Mouse (Mus musculus): Measurements from ENCODE around the gene Dscam.

Dscam gene

DNA sequence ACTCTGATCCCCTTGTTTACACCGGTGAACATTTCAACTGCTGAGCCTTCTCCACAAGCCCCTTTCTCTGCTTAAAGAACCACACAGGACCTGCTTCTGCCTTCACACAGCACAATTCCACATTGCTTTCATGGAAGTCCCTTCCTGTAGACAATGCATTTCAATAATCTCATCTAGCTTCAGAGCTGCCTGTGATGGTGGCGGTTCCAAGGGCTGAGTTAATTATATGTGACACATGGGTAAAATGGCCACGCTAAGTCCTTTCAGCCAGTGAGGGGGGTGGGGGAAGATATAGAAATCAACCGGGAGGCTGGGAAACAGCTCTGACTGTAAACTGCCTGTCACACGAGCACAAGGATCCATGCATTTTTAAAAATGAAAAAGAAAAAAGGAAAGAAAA is 152.2 kb downstream of the Dscam start:
- ATAC-seq (ENCODE audit: low TSS enrichment) = no peak

DNA sequence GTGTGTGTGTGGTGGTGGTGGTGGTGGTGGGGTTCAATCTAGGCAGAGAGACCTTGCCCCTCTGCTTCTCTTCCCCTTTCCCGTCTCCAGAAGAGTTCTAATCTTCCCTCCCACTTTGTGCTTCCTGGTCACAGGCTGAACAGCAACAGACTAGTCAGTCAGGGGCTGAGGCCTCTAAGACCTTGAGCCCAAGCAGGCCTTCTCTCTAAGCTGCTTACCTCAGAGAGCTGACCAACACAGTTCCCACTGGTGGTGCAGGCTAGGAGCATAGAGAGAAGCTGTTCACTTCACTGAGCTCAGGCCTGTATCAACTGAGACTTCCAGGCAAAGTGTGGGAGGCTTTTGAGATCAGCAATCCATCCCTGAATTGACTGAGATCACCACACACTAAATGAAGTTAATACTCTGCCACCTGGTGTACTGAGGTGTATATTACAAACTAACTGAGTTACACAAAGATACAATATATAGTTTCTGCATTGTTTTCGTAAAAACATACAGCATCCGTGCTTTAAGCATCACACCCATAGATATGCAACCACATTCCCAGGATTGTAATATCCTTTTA is 153.3 kb downstream of the Dscam start:
- ATAC-seq (ENCODE audit: low TSS enrichment) = peak; percentile 59

DNA sequence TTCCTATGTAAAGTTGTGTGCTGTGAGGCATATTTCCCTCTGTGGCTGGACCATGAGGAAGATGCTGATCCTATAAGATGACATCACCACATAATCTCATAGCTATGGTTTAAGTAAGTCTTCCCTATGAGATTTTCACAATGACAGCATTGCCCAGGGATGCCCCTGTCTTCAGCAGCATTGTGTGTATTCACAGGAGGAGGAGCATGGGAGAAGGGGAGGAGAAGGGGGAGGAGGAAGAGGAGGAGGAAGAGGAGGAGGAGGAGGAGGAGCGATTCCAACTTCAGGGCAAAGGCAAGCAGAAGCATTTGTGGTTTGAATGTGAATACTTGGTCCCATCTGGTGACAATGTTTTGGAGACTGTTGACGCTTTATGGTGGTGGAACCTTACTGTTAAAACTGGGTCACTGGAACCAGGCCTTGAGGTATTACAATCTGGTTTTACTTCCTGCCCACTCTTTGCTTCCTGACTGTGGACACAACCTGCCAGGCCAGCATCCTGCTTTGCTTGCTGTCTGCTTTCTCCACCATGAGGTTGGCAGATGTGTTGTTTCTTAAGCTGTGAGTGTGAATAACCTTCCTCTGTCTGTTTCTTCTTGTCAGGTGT is 154.2 kb downstream of the Dscam start:
- ATAC-seq (ENCODE audit: low TSS enrichment) = peak; percentile 74; the same call in 1 of the 2 replicates

DNA sequence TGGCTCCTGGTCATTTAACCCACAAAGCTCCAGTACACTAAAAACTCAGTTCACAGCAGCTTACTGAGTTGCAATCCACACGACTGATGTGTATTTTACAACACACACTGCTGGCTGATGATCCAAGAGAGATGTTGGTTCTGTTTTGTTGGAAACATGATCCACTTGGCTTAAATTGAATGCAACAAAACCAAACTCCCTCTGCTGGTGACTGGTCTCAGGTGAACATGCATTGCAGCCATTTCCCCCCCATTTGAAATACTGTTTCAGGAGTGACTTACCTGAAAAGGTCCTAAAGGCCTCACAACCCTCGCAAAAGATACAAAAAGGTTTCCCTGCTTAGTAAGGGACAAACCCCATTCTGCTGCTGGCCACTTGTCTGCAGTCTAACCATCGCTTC is 156.2 kb downstream of the Dscam start:
- ATAC-seq (ENCODE audit: low TSS enrichment) = no peak

DNA sequence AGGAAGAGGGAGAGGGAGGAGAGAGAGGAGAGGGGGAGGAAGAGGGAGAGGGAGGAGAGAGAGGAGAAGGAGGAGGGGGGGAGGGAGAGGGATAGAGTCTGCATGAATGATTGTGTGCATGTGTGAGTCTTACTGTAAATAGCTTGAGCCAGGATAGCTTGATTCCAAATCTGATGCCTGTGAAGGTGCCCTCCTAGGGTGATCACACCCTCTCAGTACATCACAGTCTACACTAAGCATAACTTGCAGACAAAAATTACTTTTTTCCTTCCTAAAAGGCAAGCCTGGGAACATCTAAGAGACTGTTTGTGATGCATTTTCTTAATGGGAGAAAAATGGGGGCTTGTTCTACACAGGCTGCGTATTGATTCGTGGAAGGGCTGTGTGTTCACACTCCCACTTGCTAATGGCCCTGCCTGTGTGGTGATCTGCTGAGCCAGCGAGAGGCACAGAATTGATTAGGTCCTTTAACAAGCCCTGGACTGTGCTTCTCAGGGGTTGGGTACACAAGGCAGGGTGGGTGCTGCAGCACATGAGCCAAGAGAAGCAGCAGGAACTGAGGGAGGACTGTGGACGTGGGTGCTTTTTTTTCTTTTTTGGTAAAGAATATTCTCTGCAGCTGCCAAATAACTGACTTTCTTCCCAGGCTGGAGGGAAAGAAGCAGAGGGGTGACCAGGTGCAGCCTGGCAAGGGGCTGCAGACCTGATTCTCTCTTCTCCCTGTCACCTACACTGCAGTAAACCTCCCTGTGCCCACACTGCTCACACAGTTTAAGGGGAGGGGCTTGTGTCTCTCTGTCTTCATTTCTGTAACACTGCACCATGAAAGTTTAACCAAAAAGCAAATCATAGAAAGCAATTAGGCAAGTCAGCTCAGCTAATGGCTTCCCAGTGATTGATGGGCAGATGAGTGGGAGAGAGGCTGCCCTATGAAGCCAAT is 161.2 kb downstream of the Dscam start:
- peak; percentile 96 for ATAC-seq (ENCODE audit: low TSS enrichment)

DNA sequence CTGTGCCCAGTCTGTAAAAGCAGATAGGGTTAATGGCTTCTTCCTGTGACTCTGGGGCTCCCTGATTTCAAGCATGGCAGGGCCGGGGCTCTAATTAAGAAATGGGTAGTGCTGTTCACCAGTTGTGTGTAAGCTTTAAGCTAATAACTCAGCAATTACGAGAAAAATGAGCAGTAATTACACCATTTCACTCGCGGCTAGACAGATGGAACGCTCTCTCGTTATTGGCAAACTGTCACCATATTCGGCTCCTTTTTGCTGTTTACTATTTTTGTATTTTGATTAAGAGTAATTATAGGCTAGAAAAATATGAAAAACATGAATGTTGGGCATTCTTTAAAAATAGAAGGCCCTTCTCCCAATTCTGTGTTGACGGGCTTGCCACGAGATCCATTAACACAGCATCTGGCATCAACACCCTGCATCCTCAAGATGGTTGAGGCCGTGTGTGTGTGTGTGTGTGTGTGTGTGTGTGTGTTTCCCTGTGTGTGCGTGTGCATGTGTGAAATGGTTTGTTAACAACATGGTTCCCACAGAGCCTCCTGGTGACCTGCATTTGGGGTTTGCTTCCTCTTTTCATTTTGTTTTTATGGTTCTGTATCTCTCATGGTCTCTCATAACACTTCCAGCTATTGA is 162.5 kb downstream of the Dscam start:
- no peak for ATAC-seq (ENCODE audit: low TSS enrichment)

DNA sequence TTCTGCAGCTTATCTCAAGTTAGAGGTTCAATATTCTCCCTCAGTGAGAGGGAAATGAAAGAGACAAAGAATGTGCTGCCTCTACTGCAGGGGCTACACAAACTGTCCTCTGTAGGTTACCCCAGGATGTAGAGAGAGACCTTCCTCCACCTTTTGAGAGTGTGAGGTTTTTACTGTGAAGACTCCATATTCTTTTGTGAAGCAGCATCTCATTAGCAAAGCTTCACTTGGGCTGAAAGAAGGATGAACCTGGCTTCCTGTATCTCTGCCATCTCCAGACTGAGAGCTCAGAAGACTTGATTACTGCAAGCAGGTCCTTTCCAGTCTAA is 163.7 kb downstream of the Dscam start:
- no peak for ATAC-seq (ENCODE audit: low TSS enrichment)

DNA sequence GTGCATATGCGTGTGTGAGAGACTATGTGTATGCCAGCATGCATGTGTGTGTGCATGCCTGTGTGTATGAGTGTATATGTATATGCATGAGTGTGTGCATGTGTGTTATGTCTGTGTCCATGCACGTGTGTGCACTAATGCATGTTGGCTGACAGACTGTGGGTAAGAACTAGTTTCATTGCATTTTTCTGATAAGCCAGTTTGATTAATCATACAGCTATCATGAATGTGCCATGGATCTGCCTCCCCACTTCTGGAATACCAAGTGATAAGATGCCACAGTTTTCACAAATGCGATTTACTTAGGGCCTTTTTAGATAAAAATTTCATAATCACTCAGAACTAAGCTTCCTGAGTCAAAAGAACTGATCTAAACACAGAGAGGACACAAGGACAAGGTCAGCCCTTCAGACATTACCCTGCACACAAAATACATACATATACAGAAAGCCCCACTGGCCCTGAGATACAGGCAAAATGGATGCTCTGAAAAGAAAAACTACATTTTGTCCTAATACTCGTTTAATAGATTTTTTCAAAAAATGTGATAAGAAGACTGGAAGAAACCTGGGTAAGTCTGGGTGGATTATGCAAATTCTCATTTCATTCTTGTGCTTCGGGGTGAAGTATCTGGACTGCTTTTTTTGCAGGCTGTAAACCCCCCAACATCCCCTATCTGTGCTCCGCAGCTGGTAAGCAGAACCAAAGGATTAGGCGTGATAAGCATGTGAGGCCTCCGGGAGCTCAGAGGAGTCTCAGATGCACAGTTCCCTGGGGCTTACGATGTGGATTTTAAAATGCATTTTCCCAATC is 164.3 kb downstream of the Dscam start:
- ATAC-seq (ENCODE audit: low TSS enrichment) = no peak

DNA sequence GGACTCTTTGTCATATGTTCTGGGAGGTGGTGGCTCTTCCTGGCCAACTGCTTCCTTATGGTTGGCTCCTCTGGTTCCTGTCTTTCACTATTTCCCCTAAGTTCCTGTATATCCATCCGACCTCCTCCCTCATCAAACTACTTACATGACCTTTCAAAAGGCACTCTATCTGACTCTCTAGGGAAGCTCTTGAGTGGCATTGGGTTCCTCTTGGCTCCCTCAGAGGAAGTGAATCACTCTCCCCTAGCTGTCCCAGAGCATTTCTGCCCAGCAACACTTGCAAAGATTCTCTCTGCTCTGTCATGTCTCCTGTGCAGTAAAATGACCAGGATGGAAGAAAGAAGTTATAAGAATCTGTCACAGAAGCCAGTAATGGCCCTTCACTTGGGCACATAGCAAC is 166.6 kb downstream of the Dscam start:
- ATAC-seq (ENCODE audit: low TSS enrichment) = no peak

DNA sequence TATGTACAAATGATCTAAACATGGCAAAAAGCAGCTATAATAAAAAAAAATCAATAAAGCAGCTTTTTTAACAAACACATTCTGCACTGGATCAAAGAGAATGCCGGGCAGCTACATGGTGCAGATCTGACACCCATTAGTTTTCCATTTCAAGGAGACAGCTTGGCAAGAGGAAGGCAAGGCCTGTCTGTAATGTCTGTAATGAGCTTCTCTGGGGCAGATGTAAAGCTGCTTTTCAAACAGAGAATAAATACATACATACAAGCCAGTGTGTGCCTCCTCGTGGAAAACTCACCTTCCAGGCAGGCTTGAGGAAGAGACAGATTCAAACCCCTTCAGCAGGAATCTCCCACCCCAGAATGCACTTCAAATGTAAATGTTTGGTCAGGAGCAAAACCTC is 167.7 kb downstream of the Dscam start:
- ATAC-seq (ENCODE audit: low TSS enrichment) = no peak

DNA sequence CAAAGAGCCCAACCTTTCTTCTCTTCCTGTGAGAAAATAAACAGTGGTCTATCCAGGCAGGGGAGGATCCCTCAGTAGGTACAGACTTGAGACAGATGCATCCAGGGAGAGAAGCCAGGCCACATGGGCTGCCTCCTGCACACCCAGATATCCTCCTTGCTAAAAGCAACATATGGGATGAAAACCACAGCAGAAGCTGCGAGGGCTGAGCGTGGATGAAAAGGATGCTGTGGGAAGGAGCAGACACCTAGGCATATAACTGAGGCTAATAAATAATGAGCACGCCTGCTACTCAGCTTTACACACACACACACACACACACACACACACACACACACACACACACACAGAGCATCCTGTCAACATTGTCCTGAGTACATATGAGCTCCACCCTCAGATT is 168.4 kb downstream of the Dscam start:
- peak; percentile 89 for ATAC-seq (ENCODE audit: low TSS enrichment)

DNA sequence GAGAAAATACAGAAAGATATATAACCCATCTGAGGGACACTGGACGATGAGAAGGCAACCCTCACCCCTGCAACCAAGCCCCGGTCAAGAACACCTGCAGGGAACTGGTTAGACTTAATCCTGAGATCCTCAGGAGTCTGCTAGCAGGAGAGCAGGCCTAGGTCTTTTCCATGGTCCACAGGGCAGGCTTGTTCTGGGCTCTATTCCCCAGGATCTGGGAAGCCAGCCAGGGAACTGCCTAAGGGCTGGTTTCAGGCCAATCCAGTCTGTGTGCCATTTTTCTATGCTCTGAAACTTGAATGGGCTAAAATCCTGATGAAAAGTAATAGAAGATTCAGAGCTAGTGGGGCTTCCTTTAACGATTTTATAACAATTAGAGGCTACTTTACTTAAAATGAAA is 173.7 kb downstream of the Dscam start:
- no peak; the same call in 1 of the 2 replicates for ATAC-seq (ENCODE audit: low TSS enrichment)

DNA sequence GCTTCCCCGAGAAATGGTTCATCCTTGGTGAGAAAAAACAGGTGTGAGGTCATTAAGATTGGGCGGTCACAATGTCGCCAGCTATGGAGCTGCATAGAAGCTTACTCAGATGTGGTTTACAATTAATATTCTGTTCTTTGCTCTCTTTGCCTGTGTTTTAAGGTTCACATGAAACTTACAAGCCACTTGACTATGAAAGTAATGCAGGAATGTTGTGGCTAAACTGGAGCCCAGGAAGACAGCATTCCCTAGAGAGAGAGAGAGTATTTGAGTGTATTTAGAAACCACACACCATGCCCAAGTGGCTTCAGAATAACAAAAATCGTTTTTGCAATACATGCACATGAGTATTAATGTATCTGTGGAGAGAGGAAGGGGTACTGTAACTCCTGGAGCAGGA is 174.7 kb downstream of the Dscam start:
- no peak for ATAC-seq (ENCODE audit: low TSS enrichment)

DNA sequence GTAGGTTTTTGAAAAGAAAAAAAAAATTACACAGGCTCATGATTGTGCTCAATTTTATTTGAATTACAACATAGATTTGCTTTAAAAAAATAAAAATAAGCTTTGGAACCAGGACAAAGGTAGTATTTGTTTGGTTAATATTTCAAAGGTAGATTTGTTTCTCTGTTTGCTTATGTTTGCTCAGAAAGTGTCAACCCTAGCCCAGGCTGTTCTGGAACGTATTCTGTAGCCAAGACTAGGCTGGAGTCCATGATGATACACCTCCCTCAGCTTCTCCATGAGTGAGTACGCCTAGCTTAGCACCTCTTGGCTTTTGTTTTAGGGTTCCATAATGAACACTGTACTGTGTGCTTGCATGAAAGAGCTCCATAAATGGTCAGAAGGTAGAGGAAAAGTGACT is 183.2 kb downstream of the Dscam start:
- no peak for ATAC-seq (ENCODE audit: low TSS enrichment)

DNA sequence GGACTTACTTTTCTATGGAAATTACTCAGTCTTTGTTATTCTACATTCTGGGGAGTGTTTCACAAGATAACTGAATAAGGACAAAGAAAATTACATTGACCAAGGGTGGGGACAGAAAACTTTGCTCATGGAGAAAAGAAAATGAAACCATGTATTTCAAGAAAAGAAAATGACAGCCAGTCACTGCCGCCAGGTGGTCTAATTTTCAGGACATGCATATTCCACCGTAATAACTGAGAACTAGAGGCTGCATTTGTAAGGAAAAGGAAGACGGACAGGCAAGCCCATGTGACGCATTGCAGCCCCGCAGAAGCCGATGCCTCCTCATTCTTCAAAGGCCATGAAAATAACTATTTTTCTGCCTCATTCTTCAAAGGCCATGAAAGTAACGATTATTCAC is 197.3 kb downstream of the Dscam start:
- ATAC-seq (ENCODE audit: low TSS enrichment) = no peak

DNA sequence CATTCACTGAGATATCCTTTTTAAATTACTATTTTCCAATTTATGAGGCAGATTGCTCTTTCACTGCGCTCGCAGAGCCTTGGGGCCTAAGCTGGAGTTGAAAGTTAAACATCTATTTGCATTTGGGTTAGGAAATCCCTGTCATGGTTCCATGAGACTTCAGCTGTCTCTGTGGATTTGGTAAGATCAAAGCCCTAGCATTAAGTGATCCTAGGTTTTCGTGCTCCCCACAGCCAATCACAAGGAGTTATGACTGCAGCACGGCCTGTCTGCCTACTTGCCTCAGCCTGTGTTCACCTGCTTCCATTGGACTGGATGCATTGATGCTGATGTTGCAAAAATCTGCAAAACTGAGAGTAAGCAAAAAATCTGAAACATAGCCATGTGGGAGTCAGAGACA is 198.8 kb downstream of the Dscam start:
- ATAC-seq (ENCODE audit: low TSS enrichment) = no peak

DNA sequence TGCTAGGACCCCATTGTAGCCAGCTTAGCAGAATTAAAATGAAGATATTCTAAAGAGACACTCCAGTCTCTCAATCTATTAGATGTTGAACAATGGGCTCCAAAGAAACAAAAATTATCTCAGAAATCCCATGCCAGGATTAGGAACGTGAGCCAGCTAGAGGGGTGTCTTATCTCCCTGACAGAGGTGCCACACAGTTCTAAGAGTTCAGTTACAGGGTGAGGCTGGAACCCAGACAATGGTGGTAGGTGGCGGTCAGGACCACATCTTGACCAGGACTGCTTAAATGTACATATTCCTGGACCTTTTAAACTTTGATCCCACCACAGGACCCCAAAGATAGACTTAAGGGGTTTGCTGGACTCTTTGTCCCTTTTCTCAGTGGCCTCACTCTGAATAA is 200.1 kb downstream of the Dscam start:
- no peak for ATAC-seq (ENCODE audit: low TSS enrichment)

DNA sequence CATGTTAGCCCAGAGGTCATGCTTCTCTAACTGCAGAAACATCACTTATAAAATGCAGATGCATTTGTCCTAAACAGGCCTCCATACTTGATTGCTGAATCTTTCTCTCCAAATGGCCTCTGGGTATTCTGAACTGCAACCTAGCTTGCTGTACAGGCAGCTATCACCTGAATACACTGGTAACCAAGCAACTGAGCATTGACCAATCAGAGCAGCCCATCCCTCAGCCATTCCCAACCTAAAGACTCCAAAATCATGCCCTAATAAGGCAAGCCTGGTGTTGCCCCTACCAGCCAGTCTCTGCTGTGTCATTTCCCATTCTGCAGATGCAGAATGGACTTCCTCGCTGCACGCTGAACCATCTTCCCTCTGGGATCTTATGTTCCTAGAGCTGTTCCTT is 200.9 kb downstream of the Dscam start:
- ATAC-seq (ENCODE audit: low TSS enrichment) = no peak

DNA sequence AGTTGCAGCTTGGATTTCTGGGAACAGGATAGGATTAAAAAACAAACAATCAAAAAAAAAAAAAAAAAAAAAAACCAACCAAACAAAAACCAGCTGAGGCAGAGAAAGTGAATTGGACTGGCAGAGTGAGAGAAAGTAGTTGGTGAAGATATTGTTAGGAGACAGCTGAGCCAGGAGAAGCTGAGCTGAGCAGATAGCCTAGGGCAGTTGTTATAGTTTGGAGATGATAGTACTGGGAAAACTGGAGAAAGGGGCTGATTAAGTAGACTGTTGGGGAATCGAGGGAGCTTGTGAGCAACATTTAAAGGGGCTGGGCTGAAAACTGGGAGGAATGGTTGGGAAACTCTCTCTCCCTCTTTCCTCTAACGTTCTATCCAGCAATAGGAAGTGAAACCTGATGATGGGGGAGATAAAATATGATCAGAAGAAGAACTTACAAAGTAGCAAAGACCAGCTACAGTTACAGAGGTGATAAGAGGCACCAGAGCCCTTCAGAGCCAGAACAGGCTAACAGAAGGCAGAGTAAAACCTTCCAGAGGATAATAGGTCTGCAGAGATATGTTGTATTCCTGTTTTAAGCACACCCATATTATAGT is 201.6 kb downstream of the Dscam start:
- no peak for ATAC-seq (ENCODE audit: low TSS enrichment)

DNA sequence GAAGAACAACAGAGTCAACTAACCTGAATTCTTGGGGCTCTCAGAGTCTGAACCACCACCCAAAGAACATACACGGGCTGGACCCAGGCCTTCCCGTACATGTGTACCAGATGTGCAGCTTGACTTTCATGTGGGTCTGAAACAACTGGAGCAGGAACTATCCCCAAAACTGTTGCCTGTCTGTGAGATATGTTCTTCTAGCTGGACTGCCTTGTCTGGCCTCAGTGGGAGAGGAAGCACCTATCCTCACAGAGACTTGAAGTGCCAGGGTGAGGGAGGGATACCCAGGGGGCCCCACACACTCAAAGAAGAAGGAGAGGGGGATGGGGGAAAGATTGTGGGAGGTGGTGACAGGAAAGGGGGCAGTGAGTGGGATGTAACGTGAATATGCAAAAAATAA is 210.9 kb downstream of the Dscam start:
- ATAC-seq (ENCODE audit: low TSS enrichment) = no peak
